Mouse (Mus musculus) inflammation-experienced regulatory T-cells, adult 6 months (primary cell): ENCODE measurements around the gene Cacna1a. TPM values are rescaled to one million over a fixed set of nuclear protein-coding genes. Genes with fewer than 3 reads are reported as not detected.
"Not testable (repeated sequence)": the region's sequence is repeated elsewhere in the genome, so short reads cannot be mapped to it uniquely, and the experiment has no call there.

Source experiments
- ATAC-seq: one replicate; pipeline ENCODE4 v1.8.0; 2017
- polyA plus RNA-seq, 3 experiments: library from polyadenylated mRNA; unstranded; fragments of 100-300 nt; shearing (Covaris generic); gene quantifications; one replicate each; pipeline ENCODE4 v1.2.1; 2017

The Cacna1a gene
- polyA plus RNA-seq, 3 experiments from 2014 or later: 3.4 to 8.2 (median 8.2) TPM

DNA sequence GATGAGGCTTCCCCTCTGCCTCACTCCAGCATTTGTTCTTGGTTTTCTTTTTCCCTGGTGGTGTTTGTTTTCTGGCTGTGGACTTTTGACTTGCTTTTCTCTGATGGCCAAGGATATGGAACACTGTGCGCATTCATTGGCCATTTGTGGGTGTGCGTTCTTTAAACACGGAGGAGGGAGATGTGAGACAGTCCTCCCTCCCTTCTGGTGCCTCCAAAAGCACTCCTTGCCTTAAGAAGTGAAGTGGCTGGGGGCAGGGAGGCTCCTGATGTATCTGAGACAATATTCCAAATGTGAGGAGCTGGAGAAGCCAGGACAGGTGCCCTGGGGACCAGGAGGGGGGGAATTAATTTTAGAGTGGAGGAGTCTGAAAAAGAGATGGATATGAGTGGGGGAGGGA lies 89.1 kb downstream of the Cacna1a start:
- ATAC-seq: no peak

DNA sequence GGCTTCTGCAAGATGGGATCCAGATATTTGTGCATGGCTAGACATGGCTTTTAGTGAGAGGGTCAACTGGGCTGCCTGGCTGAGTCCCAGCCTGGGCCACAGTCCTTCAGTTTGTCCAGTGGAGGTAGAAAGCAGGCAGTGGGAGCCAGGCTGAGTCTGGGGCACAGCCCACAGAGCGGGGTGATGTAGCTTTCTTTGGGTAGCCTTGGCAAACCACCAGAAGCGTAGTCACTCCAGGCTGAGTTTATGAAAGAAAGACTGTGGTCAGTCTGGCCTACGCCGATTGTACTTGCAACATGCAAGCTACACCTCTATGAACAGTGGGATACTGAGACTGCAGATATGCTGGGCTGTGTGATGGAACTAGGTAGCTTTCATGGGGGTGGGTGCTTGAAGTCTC lies 94.8 kb downstream of the Cacna1a start:
- no peak for ATAC-seq

DNA sequence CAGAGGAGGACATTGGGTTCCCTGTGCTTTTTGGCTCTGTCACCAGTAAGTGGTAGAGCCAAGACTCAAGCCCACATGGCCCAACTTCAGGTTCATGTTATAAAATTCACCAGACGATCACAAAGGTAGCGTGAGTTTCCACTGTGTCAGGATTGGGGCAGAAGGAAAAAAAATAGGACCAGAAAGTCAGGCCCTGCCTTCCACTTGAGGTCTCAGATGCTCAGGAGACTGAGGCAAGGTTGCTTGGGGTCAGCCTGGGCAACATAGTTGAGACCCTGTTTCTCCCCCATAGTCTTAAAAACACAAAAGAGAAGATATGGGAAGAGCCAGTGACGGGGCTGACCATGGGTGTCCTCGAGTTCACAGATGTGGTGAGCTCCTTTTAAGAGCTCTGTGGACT lies 97.1 kb downstream of the Cacna1a start:
- no peak for ATAC-seq

DNA sequence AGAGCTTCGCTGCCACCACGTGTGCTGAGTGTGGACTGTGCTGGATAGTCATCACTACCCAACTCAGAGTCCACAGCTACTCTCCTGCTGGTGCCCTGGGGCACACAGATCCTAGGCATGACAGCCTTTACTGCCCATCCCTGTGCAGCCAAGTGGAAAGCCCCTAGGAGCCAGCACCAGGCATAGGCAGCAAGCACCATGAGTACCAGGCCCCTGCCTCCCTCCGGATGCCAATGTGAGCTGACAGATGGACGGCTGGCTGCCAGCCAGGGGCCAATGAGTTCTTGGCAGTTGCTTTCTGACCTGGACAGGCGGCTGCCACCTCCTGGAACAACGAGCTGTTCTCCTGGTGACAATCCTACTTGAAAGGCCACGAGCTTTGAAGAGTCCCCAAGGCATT lies 97.6 kb downstream of the Cacna1a start:
- no peak for ATAC-seq

DNA sequence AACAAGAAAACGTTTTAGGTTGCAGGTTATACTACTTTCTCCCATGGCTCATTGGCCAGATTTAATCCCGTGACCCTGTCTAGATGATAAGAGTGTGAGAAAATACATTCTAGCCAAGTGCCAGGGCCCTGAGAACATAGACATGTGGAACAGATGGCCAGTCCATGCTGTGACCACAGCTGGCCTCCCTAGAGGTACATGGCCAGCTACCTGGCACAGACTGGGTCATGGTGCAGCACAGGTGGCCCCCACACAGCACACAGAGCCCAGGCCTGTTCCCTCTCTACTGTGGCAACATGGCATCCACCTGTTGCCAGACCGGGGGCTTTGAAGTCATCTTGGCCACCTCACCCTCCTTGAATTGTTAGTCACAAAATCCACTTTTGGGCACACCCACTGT lies 101.0 kb downstream of the Cacna1a start:
- ATAC-seq: no peak

DNA sequence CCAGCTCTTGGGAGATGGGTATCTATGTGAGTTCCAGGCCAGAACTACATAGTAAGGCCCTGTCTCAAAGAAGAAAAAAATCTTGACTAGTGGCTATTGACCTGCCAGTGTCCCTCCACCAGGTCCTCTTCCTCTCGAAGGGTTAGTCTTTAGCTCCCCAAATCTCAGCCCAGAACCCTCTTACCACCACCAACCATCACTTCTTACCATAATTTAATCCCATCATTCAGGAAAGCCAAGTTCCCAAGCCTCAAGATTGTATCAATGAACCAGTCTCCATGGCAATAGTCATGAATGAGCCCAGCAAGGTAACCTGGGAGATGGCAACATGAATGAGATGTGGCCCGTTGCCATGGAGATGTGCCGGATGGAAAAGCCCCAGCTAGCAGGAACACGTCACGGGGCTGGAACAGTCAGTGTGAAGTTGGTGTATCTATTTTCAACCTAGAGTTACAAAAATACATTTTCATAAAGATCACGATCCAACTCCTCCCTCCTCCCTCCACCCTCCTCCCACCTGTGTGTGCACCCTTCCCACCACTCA lies 106.4 kb downstream of the Cacna1a start:
- ATAC-seq: no peak

DNA sequence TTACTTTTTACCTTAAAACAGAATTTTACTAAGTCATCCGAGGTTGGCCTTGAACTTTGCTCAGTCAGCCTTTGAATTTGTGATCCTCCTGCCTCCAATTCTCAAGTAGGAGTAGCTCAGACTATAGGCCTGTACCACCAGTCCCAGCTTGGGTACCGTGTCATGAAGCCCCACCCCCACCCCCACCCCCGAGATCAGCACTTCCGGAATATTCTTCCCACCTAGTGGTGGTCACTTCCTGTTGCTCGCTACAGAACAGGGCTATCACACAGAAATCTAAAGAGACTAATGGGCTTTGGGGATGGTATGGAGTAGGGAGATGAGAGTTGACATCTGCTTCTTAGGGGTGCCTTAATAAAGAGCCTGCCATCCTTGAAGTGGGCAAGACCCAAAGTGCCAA lies 112.9 kb downstream of the Cacna1a start:
- ATAC-seq: no peak

DNA sequence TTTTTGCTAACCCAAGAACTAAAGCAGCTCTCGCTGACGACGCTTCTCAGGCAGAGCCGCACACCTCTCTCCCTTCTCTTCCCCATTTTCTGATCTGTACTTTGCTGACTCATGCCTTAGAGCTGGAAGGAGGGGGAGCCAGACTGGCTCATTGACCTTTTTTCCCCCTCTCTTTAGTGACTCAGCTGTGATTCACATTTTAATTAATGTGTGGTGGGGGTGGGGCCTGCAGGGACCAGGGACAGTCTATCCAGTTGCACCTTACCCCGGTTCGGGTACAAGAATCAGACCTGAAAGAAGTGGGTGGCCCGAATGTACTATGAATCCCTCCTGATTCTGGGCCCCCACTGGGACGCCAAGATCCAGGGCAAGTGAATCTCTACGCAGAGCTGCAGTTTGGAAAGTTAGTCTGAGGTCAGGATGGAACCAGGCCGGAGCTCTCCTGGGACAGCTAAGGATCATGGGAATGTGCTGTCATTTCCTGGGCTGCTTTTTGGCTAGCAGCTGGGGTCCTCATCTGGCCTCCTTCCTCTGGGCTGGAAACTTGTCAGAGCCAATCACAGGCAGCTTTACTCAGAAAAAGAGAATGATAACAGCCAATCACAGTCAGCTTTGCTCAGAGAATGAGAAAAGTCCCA lies 113.5 kb downstream of the Cacna1a start:
- no peak for ATAC-seq

DNA sequence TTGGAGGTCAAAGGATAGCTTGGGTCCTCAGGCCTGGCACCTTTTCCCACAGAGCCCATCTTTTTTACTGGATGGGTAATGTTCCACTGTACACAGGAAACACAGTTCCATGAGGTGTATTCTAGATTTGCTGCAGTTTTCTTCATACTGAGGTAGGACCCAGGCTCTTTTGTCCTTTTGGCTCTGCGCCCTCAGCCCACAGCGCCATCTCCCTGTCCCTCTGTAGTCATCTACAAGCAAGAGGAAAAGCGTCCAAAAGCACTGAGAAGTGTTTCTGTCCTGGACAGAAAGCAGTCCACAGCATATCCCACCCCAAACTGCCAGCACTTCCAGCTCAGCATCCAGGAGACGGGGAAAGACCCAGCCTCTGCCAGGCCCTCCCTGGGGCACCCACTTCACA lies 114.4 kb downstream of the Cacna1a start:
- ATAC-seq: no peak

DNA sequence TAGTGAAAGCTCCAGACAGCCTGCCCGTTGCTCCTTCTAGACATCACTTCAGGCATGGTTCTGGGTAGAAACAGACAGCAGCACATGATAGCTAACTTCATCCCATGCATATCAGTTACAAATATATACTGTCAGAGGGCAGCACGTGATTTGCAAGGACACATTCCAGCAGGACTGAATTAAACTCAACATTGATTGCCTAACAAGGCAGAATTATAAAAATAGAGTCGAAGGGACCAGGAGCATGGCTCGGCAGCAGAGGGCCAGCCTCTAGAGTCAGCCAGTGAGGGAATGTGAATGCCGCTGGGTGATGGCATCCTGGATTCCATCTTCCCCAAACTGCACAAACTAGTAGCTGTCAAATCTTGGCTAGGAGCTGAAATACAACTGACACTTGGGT lies 119.0 kb downstream of the Cacna1a start:
- no peak for ATAC-seq

DNA sequence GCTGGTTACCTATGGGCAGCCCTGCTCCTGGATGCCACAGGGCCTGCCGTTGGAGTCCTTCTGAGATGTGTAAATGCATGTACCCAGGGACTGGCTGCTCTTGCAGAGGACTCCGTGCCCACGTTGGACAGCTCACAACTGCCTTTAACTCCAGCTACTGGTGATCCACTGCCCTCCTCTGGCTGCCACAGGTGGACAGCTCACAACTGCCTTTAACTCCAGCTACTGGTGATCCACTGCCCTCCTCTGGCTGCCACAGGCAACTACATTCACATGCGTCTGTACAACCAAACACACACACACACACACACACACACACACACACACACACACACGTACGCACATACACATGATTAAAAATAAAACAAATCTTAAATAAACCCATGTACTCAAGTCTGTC lies 121.5 kb downstream of the Cacna1a start:
- not testable (repeated sequence) for ATAC-seq

DNA sequence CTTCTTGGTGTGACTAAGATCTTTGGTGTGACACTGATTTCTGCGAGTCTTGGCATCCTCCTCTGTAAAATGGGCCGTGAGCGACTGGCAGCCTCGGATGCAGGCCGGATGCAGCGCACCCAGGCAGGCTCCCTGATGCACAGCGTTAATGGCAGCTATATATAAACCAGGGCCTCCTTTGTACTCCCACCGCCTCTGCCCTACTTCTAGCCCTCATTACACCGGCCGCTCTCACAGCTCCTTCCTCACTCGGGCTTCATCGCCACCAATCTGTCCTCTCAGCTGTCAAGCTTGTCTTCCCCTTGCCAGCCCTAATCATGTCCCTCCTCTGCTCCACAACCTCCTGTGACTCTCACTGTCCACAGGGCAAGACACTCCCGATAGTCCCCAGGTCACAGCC lies 123.4 kb downstream of the Cacna1a start:
- ATAC-seq: no peak

DNA sequence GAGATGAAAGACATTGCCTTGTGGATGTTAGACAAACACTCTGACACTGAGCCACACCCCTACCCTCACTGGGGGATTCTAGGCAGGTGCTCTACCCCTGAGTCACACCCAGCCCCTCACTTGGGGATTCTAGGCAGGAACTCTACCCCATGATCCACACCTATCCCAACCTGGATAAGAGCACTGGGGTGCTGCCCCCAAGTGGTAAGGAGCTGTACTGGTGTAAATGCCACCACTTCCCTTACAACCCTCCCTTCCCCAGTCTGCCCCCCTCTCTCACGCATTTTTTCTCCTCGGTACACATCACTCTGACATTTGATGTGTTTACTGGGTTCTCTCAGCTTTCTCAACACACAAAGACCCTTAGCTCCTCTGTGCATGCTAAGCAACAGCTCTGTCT lies 125.5 kb downstream of the Cacna1a start:
- no peak for ATAC-seq

DNA sequence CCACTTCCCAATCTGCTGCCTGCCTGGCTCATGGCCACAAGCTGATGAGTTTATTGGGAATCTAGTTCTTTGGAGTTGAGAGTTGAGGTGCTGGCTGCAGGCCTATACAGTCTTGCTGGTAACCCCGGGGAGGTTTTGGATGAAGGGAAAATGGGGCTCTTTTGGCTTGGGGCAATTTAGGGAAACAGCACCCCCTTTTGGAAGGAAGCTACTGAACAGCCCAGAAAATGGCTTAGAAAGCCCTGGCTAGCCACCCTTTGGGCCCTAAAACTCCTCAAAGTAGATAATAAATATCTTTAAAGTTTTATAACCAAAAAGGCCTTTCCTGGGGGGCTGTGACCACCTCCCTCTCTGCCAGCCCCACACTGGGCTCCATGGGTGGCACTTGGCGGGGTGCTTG lies 129.9 kb downstream of the Cacna1a start:
- ATAC-seq: no peak

DNA sequence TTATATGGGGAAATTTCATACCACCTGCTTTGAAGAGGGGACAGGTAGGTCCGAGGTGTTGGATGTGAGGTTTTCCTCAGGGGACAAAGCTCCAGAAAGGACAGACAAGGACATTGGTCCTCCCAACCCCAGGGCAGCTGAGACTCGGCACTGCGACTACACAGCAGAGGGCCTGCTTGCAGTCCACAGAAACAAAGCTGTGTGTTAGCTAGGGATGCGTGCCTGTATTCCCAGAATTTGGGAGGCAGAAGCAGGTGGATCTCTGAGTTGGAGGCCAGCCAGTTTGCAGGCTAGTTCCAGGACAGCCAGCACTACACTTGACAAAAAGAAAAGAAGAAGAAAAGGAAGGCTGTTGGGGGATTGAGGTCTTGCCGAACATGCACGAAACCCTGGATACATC lies 130.5 kb downstream of the Cacna1a start:
- no peak for ATAC-seq

DNA sequence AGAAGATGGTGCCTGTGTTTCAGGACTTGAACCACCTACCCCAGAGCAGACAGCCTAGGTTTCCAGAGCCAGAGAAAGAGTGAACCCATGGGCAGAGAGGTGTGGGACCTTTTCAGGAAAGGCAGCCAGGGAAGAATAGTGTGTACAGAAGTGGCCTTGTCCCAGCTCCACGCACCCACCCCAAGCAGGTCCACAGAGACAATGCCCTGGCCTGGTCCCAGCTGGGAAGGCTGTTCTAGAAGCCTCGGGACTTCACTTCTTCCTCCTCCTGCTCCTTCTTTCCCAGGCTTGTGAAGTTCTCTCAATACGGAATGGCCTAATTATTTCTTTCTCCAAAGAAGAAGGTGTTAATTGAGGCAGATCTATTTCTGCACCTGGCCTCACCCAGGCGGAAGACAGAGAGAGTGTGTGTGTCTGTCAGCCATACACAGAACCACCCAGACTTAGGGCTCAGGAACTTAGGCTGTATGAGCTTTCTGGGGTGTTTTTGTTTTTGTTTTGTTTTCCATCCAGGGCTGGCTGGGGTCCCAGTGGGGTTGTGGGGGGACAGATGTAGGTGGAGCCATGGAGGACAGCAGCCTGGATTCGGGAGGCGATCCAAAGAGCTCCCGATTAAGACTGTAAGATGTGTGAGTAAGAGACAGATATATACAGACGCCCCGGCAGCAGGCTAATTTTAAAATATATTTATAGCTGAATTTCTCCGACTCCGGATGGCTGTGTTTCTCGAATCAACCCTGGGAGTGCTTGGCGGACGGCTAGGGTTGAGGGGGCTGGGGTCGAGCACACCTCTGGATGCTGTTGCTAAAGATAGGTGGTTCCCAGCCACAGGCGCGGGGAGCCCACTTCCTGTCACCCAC lies 131.8 kb downstream of the Cacna1a start:
- ATAC-seq: no peak

DNA sequence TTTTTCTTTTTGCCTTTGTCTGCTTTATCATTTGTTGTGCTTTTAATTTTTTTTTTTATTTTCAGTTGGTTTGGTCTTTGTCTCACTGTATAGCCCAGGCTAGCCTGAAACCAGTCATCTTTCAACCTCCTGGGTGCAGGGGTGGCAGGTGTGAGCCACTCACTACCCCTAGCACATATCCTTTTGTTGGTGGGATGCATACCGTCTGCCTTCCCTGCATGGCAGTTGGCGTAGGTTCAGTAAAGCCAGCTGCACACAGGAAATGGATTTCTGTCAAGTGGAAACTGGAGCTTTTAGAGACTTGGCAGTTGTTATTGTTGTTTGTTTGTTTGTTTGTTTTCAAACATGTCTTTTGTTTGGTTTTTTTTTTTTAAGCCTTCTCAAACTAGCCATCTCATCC lies 132.8 kb downstream of the Cacna1a start:
- no peak for ATAC-seq

DNA sequence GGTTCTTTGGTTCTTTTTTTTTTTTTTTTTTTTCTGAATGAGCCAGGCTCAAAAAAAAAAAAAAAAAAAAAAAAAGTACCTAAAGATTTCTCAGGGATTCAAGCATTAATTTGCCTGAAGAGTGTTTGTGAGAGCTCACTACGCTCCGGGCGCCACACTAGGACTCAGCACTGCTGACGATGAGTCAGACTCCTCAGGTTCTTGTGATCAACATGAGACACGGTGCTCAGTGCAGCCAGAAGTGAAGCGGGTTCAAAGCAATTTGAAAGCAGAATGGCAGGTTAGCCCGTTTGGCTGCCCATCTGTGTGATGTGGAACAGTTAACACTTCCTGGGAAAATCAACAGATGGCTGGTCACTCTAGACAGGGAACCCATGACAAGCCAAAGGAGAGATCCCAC lies 139.8 kb downstream of the Cacna1a start:
- no peak for ATAC-seq

DNA sequence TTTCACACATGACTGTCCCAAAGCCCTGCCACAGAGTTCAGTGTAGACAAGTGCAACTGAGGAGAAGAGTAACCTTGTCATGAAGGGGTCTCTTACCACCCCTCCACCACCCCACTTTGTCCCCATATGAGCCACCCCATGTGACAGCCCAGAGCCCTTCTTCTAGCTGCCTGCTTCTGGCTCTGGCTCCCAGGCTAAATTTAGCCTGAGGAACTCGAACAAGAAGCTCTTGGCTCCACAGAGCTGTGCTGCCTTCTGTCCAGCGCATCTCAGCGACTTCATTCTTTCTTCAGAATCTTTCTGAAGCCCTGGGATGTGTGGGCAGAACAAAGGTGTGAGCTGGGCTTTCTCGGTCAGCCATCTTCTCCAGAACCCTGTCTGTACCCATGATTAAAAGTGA lies 141.3 kb downstream of the Cacna1a start:
- no peak for ATAC-seq

DNA sequence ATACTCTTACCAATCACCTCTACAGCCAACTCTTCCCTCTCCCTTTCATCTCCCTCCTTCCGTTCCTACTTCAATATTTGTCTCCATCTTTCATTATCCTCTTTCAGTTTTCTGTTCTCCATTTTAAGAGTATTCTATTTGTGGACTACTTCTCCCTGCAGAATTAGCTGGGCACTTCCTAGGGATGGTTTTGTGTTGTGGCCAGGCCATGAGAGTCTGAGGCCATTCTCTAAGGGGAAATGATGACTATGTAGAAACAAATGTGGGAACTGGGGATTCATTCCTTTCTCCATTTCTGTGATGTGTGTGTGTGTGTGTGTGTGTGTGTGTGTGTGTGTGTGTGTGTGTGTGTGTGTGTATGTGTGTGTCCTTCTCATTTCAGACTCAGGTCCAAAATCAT lies 144.5 kb downstream of the Cacna1a start:
- ATAC-seq: no peak

DNA sequence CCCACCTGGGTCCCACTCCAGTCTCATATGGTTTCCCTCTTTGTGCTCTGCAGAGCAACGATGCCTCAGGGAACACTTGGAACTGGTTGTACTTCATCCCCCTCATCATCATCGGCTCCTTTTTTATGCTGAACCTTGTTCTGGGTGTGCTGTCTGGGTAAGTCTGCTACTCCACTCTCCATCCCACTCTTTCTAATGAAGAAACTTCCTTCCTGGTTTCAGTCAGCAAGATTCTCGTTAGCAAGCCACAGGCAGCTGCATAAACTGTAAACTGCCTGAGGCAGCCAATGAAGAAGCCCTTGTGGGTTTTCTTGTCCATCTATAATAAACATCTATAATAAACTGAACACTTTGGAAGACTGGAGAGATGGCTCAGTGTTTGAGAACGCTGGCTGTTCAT lies 145.1 kb downstream of the Cacna1a start:
- ATAC-seq: no peak

DNA sequence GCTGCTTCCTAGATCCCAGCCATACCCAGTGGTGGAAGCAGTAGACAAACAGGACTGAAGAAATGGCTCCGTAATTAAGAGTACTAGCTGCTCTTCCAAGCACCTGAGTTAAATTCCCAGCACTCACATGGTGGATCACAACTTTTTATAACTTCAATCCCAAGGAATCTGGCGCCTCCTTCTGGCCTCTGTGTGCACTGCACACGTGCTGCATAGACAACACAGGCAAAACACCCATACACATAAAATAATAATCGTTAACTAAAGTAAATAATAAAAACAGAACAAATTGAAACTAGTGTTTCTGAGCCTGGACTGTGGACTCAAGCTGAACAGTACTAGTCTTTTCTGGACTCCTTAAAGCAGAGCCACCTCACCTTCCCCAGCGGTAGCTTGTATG lies 148.7 kb downstream of the Cacna1a start:
- no peak for ATAC-seq

DNA sequence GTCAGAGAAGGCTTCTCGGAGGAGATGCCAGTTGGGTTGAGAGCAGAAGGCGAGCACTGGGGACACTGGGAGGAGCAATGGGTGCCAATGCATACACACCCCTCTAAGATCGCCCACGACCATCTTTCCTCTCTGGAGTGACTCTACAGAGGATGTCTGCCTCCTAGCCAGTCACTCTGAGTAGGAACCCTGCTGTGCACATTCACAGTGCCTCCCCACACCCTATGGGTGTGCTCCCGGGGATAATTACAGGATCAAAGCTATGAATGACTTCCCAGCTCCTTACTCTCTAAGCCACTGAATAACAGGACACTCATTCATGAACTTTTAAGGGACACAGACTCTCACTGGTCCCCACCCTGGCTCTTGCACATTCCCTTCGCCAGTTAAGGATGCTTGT lies 151.1 kb downstream of the Cacna1a start:
- no peak for ATAC-seq

DNA sequence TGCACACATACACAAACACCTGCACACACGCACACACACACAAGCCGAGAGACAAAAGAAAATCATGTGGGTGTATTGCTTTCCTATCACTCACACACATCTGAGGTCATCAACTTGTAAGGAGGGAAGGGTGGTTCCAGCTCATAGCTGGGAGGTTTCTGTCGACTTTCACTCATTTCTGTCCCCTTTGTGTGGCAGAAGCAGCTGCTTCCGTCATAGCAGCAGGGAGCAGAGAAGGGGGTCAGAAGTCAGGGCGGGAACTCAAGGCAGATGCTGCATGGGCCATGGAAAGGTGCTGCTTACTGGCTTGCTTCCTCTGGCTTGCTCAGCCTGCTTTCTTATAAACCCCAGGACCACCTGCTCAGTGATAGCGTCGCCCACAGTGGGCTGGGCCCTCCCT lies 154.2 kb downstream of the Cacna1a start:
- ATAC-seq: no peak
